Mouse (Mus musculus): Measurements from ENCODE around the gene Hoxb6.

DNA sequence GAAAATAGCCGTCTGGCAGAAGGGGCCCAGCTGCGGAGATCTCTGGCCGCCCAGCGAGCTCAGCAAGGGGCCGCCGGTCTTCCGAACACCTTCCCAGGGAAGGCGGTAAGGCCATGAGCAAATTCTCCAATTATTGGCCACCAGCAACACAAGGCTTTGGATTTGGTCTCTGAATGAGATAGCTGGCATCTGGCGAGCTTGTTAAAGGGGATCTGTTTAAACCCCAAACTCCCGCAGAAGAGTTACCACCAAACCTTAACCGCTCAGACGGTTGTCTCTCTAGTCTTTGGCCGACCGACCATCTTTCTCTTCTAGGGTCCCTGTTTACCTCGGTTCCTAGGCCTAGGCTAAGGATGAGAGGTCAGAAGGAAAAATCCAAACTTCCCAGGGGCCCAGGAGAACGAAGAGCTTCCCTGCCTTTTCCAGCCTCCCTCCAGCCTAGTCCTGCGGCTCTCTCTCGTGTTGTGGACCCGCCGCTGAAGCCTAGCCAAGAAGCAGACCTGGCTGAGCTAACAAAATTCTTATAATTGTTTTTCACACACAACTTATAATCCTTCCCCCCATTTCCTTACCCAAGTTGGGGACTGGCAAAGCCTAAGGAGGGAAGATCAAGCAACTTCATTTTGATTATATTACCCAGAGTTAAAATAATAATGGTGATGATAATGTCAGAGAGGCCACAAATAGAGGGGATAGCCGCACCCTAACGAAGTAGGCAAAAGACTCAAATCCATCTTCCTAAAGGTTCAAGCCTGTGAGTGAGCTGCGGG, 10.3 kb downstream of the Hoxb6 start:
- TF ChIP-seq USF1 (IDR thresholded peaks at IDR 0.05; ENCODE audit: low read depth, low read length): no peak
- no peak for TF ChIP-seq TBP (conservative IDR thresholded peaks at IDR 0.05; ENCODE audit: low read depth, low read length)
- TF ChIP-seq CTCF (conservative IDR thresholded peaks at IDR 0.05 in 1 of 2, IDR thresholded peaks at IDR 0.05 in 1 of 2; ENCODE audit: low read depth in 2 of 2, low read length in 2 of 2): no peak
- no peak for TF ChIP-seq NRF1 (IDR thresholded peaks at IDR 0.05; ENCODE audit: low read depth, low read length)
- TF ChIP-seq POLR2AphosphoS2 (IDR thresholded peaks at IDR 0.05; ENCODE audit: low read depth, low read length): no peak
- TF ChIP-seq MAZ (IDR thresholded peaks at IDR 0.05; ENCODE audit: low read depth, low read length): no peak
- TF ChIP-seq NELFE (IDR thresholded peaks at IDR 0.05; ENCODE audit: low read depth, low read length): no peak
- TF ChIP-seq UBTF (IDR thresholded peaks at IDR 0.05; ENCODE audit: low read depth, low read length): no peak
- no peak for TF ChIP-seq ETS1 (conservative IDR thresholded peaks at IDR 0.05; ENCODE audit: low read depth, low read length)
- TF ChIP-seq MYC (IDR thresholded peaks at IDR 0.05; ENCODE audit: low read depth, low read length): no peak
- no peak for TF ChIP-seq USF2 (conservative IDR thresholded peaks at IDR 0.05; ENCODE audit: low read depth, low read length)
- no peak for TF ChIP-seq POLR2A (IDR thresholded peaks at IDR 0.05; ENCODE audit: low read depth, low read length)
